Mouse (Mus musculus) CD4-positive, CD25-positive, alpha-beta regulatory T cell, adult 4 months (primary cell): Measurements from ENCODE around the gene Epsti1. TPM values are rescaled to one million over a fixed set of nuclear protein-coding genes. Genes with fewer than 3 reads are reported as not detected.

Experiments
- ATAC-seq: one replicate; pipeline ENCODE4 v1.8.0; 2017
- polyA plus RNA-seq, 2 experiments: library from polyadenylated mRNA; unstranded; fragments of 100-300 nt; shearing (Covaris generic); gene quantifications; one replicate each; pipeline ENCODE4 v1.2.1; 2017

Epsti1 gene
- polyA plus RNA-seq, 2 experiments from 2014 or later, result 97.6 to 108 TPM

- ATAC-seq, result no peak
These were observed 19.2 kb downstream of the Epsti1 start for GRCm38 (mm10) chr14:77923076-77923865.

- ATAC-seq, result no peak
These were observed 21.4 kb downstream of the Epsti1 start for GRCm38 (mm10) chr14:77925414-77925813.

DNA sequence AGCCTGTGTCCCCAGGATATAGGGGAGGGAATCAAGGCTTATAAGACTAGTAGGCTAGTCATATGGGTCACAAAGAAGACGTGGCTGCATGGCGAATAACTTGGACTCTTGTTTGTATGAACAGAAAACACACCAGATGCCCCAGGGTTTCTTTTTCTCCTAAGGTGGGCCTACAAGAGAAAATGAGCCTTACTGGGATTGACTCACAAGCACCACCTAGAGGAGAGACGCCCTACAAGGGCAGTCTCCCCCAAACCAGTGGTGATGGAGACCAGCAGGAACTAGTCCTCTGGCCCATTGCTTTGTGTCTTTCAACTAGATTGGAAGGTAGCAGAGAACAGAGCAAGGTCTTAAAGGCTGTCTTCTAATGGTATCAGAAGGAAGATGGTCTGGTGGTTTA lies 22.7 kb downstream of the Epsti1 start:
- ATAC-seq, result no peak

DNA sequence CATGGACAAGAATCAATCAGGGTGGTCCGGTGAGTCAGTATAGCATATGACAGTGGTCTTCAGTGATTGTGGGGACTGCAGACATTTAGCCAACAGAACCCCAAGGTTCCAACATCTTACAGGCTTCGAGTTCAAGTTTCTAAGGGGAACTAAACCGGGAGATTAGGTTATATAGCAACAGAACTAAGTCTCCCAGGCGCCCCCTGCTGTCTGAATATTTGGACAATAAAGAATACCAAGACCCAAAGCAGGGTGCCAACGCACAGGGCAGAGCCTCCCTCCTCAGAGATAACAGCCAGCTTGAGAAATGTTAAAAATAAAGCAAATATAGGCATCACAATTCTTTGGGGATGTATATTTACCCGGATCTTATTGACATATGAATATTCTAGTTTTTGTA lies 24.0 kb downstream of the Epsti1 start:
- ATAC-seq, result peak; percentile 67

DNA sequence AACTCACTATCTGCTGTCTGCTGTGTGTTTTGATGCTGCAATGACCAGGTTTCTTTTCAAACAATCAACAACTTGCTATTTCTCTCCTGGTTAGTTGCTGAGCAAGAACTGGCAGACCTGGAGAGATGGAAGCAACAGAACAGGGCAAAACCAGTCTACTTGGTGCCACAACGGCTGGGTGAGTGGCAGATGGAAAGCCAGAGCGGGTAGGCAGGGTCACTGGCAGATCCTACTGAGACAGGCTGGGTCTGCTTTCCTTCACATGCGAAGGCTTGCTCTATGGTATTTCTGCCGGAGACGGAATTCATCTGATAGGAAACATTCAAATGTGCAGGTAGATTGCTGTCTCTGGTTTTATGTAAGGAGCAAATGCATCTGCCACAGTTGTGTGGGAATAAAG lies 24.6 kb downstream of the Epsti1 start:
- ATAC-seq, result no peak

GRCm38 (mm10) chr14:77929139-77929678 lies 25.2 kb downstream of the Epsti1 start:
- no peak for ATAC-seq

GRCm38 (mm10) chr14:77932150-77933047 lies 28.4 kb downstream of the Epsti1 start:
- ATAC-seq, result peak; percentile 68

- no peak for ATAC-seq
These were observed 29.2 kb downstream of the Epsti1 start for GRCm38 (mm10) chr14:77933243-77933642.

- ATAC-seq, result no peak
These were observed 30.4 kb downstream of the Epsti1 start for GRCm38 (mm10) chr14:77934431-77934830.

GRCm38 (mm10) chr14:77941105-77941504 lies 37.1 kb downstream of the Epsti1 start:
- ATAC-seq, result no peak

GRCm38 (mm10) chr14:77942235-77942634 lies 38.2 kb downstream of the Epsti1 start:
- ATAC-seq, result no peak

GRCm38 (mm10) chr14:77942793-77943558 lies 38.9 kb downstream of the Epsti1 start:
- ATAC-seq, result no peak

- ATAC-seq, result no peak
These were observed 57.7 kb downstream of the Epsti1 start for GRCm38 (mm10) chr14:77961741-77962140.

GRCm38 (mm10) chr14:77963525-77963924 lies 59.5 kb downstream of the Epsti1 start:
- no peak for ATAC-seq

DNA sequence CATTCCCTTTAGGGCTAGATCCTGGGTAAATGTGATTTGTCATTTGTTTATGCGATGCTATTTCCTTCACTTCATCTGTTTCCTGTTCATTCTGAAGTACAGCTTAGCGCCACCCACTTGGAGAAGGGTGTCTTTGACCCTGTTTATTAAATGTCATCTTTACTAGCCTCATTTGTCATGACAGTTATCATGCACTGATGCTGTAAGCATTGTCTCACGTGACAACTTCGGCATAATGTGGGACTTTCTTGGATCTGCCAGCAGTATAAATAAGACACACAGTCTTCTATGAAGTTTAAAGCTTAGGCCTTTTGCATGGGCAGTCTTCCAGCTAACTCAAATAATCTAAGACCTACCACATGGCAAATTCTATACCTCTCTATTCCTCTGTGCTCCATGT lies 67.3 kb downstream of the Epsti1 start:
- ATAC-seq, result no peak

DNA sequence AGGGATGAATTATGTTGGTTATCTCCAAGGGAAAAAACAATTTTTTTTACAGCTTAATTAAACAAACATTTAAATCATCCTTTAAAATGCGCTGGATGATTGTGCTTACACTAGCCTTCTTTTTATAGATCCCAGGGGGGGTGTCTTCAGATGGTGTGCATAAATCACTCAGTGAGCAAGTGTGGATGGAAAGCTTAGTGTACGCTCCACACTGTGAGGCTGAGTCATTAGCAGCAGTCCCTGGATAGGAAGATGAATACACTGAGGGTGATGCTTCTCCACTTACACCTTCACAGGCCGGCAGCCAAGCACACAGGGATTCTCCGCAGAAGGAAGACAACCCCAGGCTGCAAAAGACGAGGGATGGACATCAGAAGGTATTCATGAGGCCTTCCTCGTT lies 70.2 kb downstream of the Epsti1 start:
- ATAC-seq, result no peak

GRCm38 (mm10) chr14:77975702-77976101 lies 71.7 kb downstream of the Epsti1 start:
- peak; percentile 64 for ATAC-seq

GRCm38 (mm10) chr14:77981516-77981915 lies 77.5 kb downstream of the Epsti1 start:
- no peak for ATAC-seq

DNA sequence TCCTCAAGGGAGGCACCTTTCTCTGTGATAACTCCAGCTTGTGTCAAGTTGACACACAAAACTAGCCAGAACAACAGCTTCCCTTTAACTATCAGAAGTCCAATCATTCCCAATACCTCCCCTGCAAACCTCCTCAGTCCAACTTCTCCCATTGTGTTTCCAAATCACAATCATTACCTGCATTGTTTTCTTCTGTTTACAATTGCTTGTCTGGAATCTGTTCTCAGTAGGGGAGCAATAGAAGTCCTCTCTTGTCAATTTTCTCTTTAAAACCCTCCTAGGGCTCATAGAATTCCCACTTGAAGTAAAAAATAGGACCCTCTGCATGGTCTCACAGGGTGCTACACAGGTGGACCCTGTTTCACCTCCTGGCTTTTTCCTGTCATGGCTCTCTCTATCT lies 93.7 kb downstream of the Epsti1 start:
- ATAC-seq, result no peak

DNA sequence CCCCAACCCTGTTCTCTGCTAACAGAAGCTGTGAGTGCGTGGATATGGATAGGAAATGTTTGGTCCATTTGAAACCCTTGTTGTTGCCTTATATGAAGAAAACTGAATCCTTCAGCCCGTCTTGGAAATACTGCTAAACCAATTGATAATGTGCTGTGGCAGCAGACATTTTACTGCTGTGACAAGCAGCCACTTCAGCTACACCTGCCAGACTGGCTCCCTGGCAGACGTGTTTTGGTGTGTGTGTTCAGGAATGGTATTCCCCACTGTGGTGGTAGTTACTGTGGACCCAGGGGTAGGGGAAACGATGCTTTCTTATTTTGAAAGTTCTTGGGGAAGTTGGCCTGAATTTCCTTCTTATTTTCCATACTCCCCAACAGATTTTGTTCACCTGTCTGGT lies 100.4 kb downstream of the Epsti1 start:
- no peak for ATAC-seq

DNA sequence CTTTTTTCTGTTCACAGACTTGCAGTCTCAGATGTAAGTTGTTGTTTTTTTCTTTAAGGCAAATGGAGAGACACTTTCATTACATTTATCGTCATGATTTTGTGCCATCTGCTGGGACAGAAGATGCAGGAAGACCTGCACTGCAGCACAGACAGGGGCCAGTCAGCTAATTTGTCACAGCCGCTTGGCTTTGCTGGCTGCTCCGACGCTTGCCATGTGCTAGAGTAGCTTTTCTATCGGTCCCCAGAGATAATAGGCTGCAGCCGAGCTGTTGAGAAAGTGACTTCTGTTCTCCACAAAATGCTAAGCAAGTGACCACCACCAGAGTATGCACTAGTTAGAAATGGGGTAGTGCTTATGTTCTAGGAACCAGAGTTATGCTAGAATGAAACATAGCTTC lies 104.0 kb downstream of the Epsti1 start:
- ATAC-seq, result no peak

- no peak for ATAC-seq
These were observed 107.8 kb downstream of the Epsti1 start for GRCm38 (mm10) chr14:78011808-78012207.
